Mouse (Mus musculus) regulatory T cell (primary cell): ENCODE results near the gene Tas2r124.

Experiments used
- in situ Hi-C: fragments of 300-600 bp; cut with MboI, MseI; formaldehyde crosslinking; loops from one replicate; pipeline ENCODE4 v1.15.1; 2025; ENCODE audit warnings: high pct_unique_total_duplicates

Tas2r124 gene

GRCm38 (mm10) chr6:132754430-132754829, at the start of gene Tas2r124:
TSS of gene Tas2r124 (plus strand) at chr6:132754730.
- in situ Hi-C loops = no loop called here

GRCm38 (mm10) chr6:132711828-132712227, 42.7 kb upstream of the Tas2r124 start, which contains the start of gene Tas2r122:
TSS of gene Tas2r122 (minus strand) at chr6:132711928.
- in situ Hi-C loops = no loop called here

- in situ Hi-C loops = loop anchor here (10.0 kb wide), 1 partner anchor 833 kb away; no protein-coding TSS in a partner anchor
Measured at GRCm38 (mm10) chr6:132737935-132738334, 16.6 kb upstream of the Tas2r124 start, which contains the start of gene Tas2r115. TSS of gene Tas2r115 (minus strand) at chr6:132738035.

- in situ Hi-C loops = no loop called here
Measured at GRCm38 (mm10) chr6:132750206-132750605, 4.3 kb upstream of the Tas2r124 start.

- in situ Hi-C loops = no loop called here
Measured at GRCm38 (mm10) chr6:132761831-132762230, 7.3 kb downstream of the Tas2r124 start, which contains the start of gene Tas2r102. TSS of gene Tas2r102 (plus strand) at chr6:132762131.

- in situ Hi-C loops = no loop called here
Measured at GRCm38 (mm10) chr6:132778062-132778461, 23.5 kb downstream of the Tas2r124 start, which contains the start of gene Tas2r136. TSS of gene Tas2r136 (minus strand) at chr6:132778162.

GRCm38 (mm10) chr6:132795393-132795792, 40.9 kb downstream of the Tas2r124 start:
- in situ Hi-C loops = no loop called here

- in situ Hi-C loops = no loop called here
Measured at GRCm38 (mm10) chr6:132802518-132802917, 48.0 kb downstream of the Tas2r124 start, which contains the start of gene Tas2r117. TSS of gene Tas2r117 (plus strand) at chr6:132802818.
